Mouse (Mus musculus): ENCODE results near the gene Zfp811. TPM values are rescaled to one million over a fixed set of nuclear protein-coding genes. Genes with fewer than 3 reads are reported as not detected.
A peak's percentile ranks its signal among the peaks of the same experiment; 100 is the strongest.

Gene Zfp811
- polyA plus RNA-seq, 1 experiment from 2014 or later = 1.5 TPM

DNA sequence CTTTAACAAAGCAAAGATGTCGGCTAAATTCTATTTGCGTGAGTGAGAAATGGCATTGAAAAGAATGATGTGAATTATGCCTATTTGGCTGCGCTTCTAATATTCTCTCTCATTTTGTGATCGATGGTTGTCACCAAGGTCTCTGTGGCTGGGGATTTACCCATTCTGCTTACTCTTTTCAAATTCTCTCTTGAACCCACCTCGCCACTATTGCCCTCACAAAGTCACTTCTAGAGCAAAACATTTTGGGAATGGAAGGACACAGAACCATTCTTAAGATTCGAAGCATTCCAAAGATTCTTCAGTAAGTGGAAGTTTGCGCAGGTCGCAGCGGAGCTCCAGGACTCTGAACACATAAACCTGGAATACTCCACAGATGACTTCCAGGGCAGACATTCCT, 21.2 kb downstream of the Zfp811 start:
- H3K9ac ChIP-seq (ENCODE audit: low read depth, low read length) = 0 out of 2 replicates have a peak overlapping the region, but pooled peaks have one; percentile 5
- no peaks in the 10 kb centered on the region for H3K9me3 ChIP-seq (ENCODE audit: control insufficient read depth)
- peak overlapping the region; percentile 74 for H3K4me2 ChIP-seq (replicated peaks; ENCODE audit: low read depth)
- no peak for ATAC-seq
- WGBS = 4% methylated on average over 9 of the region's 9 CpGs
- peaks cover 4% of the 10 kb centered on the region; the same call in 1 of the 2 replicates for H3K4me1 ChIP-seq (replicated peaks; ENCODE audit: control insufficient read depth, insufficient read depth, low read length)
- no peaks in the 10 kb centered on the region for H3K27me3 ChIP-seq (replicated peaks; ENCODE audit: control insufficient read depth, insufficient read depth, low read length)
- 0 out of 2 replicates have a peak, but pooled peaks cover 3% of the 10 kb centered on the region for H3K36me3 ChIP-seq (ENCODE audit: control insufficient read depth, insufficient read depth)
- no peak for TF ChIP-seq CTCF (IDR thresholded peaks at IDR 0.05; ENCODE audit: low read depth)
- peak overlapping the region; percentile 80 for H3K4me3 ChIP-seq (ENCODE audit: low read depth, low read length)
- H3K27ac ChIP-seq (ENCODE audit: low read depth, low read length) = no peak overlapping the region

DNA sequence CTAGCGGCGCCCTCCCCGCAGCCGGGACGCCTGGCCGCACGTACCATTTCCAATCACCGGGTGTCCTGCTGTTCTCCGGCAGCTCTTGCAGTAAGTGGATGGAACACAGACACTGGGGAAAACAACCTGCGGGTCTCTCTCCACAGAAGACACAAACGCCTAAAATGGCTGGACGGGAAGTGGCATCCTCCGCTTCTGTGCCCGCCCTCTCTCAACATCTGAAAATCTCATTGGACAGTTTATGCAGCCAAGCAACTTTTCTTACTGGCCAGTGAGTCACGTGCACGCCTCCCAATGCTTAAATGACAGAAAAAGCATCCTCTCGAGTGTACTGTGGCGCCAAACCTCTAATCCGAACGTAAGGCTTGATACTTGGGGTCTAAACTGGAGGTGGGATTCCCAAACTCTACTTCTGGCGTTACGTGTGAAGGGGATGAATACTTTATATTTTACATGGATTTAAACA, 21.6 kb downstream of the Zfp811 start, which contains the start of gene Zfp871:
Zfp871 (minus strand) TSS at position 194 of the 466 bp plus-strand sequence.
- H3K36me3 ChIP-seq (ENCODE audit: control insufficient read depth, insufficient read depth) = 0 out of 2 replicates have a peak, but pooled peaks cover 6% of the 10 kb centered on the region
- 0% methylated on average over 22 of the region's 22 CpGs for WGBS
- no peaks in the 10 kb centered on the region for H3K9me3 ChIP-seq (ENCODE audit: control insufficient read depth)
- no peak for TF ChIP-seq CTCF (IDR thresholded peaks at IDR 0.05; ENCODE audit: low read depth)
- H3K4me1 ChIP-seq (replicated peaks; ENCODE audit: control insufficient read depth, insufficient read depth, low read length) = peaks cover 4% of the 10 kb centered on the region; the same call in 1 of the 2 replicates
- peak within 1 kb of the TSS; percentile 80 for H3K4me3 ChIP-seq (ENCODE audit: low read depth, low read length)
- H3K9ac ChIP-seq (ENCODE audit: low read depth, low read length) = peak within 1 kb of the TSS; percentile 90
- ATAC-seq = peak; percentile 91
- H3K4me2 ChIP-seq (replicated peaks; ENCODE audit: low read depth) = peak within 1 kb of the TSS; percentile 74
- peak within 1 kb of the TSS; percentile 97 for H3K27ac ChIP-seq (ENCODE audit: low read depth, low read length)
- no peaks in the 10 kb centered on the region for H3K27me3 ChIP-seq (replicated peaks; ENCODE audit: control insufficient read depth, insufficient read depth, low read length)

DNA sequence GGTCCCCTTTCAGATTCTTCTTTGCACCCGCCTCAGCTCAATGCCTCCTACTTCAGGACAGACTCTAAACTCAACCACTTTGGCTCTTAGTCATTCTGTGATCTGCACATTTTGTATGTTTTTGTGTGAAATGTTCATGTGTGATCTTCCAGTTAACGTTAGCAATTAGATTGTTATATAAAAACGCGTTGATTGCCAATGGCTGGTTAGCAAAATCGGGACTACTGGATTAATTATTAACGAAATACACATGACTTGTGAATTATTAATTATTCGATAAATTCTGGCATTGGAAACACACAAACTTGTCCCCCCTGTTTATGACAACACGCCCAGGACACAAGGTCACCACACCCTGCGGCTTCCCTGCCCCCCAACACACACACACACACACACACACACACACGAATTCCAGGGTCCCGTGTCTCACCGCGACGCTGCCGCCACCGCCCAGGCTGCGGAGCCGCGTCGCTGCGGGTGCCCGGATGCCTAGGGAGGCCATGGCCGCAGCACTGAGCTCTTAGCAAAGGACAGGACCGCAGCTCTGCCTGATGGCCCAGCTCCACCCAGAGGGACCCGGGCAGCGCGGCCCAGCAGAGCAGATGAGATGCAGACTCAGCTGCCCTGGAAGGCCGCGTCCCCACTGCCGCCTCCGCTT, 22.2 kb downstream of the Zfp811 start:
- Histone ChIP-seq H3K36me3 (ENCODE audit: control insufficient read depth, insufficient read depth) (0 out of 2 replicates have a peak, but pooled peaks cover 6% of the 10 kb centered on the region), H3K9me3 (ENCODE audit: control insufficient read depth) (no peaks in the 10 kb centered on the region), H3K4me1 (replicated peaks; ENCODE audit: control insufficient read depth, insufficient read depth, low read length) (peaks cover 4% of the 10 kb centered on the region; the same call in 1 of the 2 replicates), H3K9ac (ENCODE audit: low read depth, low read length) (peak overlapping the region; percentile 90), H3K27ac (ENCODE audit: low read depth, low read length) (peak overlapping the region; percentile 97), H3K4me3 (ENCODE audit: low read depth, low read length) (peak overlapping the region; percentile 80), H3K4me2 (replicated peaks; ENCODE audit: low read depth) (peak overlapping the region; percentile 74), H3K27me3 (replicated peaks; ENCODE audit: control insufficient read depth, insufficient read depth, low read length) (no peaks in the 10 kb centered on the region)
- peak; percentile 80 for ATAC-seq
- under 1% methylated on average over 31 of the region's 31 CpGs for WGBS
- no peak for TF ChIP-seq CTCF (IDR thresholded peaks at IDR 0.05; ENCODE audit: low read depth)

DNA sequence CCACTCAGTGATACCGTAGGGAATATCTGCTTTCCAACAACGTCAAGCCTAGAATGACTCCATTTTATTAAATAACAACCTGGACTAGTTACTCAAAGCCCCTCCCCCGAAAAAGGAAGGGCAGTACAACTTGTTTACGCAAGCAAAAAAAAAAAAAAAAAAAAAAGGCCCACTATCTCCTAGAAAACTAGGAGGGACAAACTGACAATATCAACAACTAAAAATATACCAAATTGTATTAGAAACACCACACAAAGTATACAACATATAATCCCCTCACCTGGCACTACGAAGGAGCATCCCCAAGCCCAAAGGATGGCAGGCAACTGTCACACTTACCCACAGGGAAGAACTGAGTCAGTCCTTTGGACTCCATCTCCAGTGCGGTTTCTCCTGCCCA, 22.8 kb downstream of the Zfp811 start:
- ATAC-seq = no peak
- Histone ChIP-seq H3K4me2 (replicated peaks; ENCODE audit: low read depth) (peak overlapping the region; percentile 74), H3K9me3 (ENCODE audit: control insufficient read depth) (no peaks in the 10 kb centered on the region), H3K9ac (ENCODE audit: low read depth, low read length) (peak overlapping the region; percentile 90; the same call in 1 of the 2 replicates), H3K36me3 (ENCODE audit: control insufficient read depth, insufficient read depth) (0 out of 2 replicates have a peak, but pooled peaks cover 6% of the 10 kb centered on the region), H3K4me3 (ENCODE audit: low read depth, low read length) (peak overlapping the region; percentile 80), H3K27ac (ENCODE audit: low read depth, low read length) (no peak overlapping the region), H3K4me1 (replicated peaks; ENCODE audit: control insufficient read depth, insufficient read depth, low read length) (peaks cover 4% of the 10 kb centered on the region; the same call in 1 of the 2 replicates), H3K27me3 (replicated peaks; ENCODE audit: control insufficient read depth, insufficient read depth, low read length) (no peaks in the 10 kb centered on the region)
- TF ChIP-seq CTCF (IDR thresholded peaks at IDR 0.05; ENCODE audit: low read depth) = no peak
- WGBS = 35% methylated on average over 6 of the region's 6 CpGs

DNA sequence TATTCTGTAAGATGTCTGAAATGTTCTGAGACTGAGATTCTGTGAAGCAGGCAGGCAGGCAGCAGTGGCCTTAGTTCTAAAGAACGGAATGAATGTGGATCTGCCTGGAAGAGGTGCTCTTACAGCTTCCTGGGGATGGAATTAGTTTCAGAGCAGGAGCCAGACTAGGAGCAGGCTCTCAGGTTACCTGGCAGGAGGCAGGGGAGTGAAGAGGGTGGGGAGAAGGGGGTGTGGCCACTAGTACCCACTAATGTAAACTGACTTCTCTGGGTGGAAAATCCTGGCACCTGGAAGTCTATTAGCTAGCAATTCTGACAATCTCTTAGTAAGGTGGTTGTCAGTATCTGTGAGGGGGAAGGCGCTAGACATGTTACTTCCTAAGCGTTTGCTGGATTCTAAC, 24.1 kb downstream of the Zfp811 start:
- peak overlapping the region; percentile 43; the same call in 1 of the 2 replicates for H3K4me2 ChIP-seq (replicated peaks; ENCODE audit: low read depth)
- 72% methylated on average over 3 of the region's 3 CpGs for WGBS
- peaks cover 4% of the 10 kb centered on the region; the same call in 1 of the 2 replicates for H3K4me1 ChIP-seq (replicated peaks; ENCODE audit: control insufficient read depth, insufficient read depth, low read length)
- H3K4me3 ChIP-seq (ENCODE audit: low read depth, low read length) = no peak overlapping the region
- H3K36me3 ChIP-seq (ENCODE audit: control insufficient read depth, insufficient read depth) = 0 out of 2 replicates have a peak, but pooled peaks cover 6% of the 10 kb centered on the region
- H3K9me3 ChIP-seq (ENCODE audit: control insufficient read depth) = no peaks in the 10 kb centered on the region
- TF ChIP-seq CTCF (IDR thresholded peaks at IDR 0.05; ENCODE audit: low read depth) = no peak
- H3K27me3 ChIP-seq (replicated peaks; ENCODE audit: control insufficient read depth, insufficient read depth, low read length) = no peaks in the 10 kb centered on the region
- no peak overlapping the region for H3K9ac ChIP-seq (ENCODE audit: low read depth, low read length)
- H3K27ac ChIP-seq (ENCODE audit: low read depth, low read length) = no peak overlapping the region
- no peak for ATAC-seq

DNA sequence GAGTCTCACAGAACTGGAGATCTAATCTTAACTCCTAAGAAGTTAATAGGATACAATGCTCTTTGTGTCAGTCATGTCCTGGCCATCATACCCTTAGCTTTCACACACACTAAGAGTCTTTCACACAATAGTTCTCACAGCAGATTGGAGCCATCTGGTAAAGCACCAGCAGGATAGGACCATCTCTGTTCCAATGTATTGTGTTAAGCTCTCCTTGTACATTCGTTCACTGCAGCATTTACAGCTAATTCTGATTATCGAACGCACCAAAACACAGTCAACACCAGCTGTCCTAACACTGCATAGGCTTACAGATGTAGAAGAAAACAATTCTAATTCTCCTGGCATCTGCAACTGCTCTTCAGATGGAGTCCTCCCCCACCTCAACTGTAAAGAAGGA, 32.2 kb downstream of the Zfp811 start:
- WGBS = 93% methylated on average over 3 of the region's 3 CpGs
- Histone ChIP-seq H3K9me3 (ENCODE audit: control insufficient read depth) (no peaks in the 10 kb centered on the region), H3K27ac (ENCODE audit: low read depth, low read length) (no peak overlapping the region), H3K27me3 (replicated peaks; ENCODE audit: control insufficient read depth, insufficient read depth, low read length) (no peaks in the 10 kb centered on the region), H3K4me2 (replicated peaks; ENCODE audit: low read depth) (no peak overlapping the region), H3K4me3 (ENCODE audit: low read depth, low read length) (no peak overlapping the region), H3K9ac (ENCODE audit: low read depth, low read length) (no peak overlapping the region), H3K4me1 (replicated peaks; ENCODE audit: control insufficient read depth, insufficient read depth, low read length) (no peaks in the 10 kb centered on the region), H3K36me3 (ENCODE audit: control insufficient read depth, insufficient read depth) (peaks cover 45% of the 10 kb centered on the region)
- no peak for ATAC-seq
- no peak for TF ChIP-seq CTCF (IDR thresholded peaks at IDR 0.05; ENCODE audit: low read depth)
